Mouse (Mus musculus) lung, adult 10 weeks (tissue): ENCODE data around the gene St6galnac1. TPM values are rescaled to one million over a fixed set of nuclear protein-coding genes. Genes with fewer than 3 reads are reported as not detected.

Experiments
- polyA plus RNA-seq: library from polyadenylated mRNA; stranded (reverse); fragments of 350-450 nt; fragmentation: Illumina TruSeq; extraction: RNeasy Lipid Tissue Mini Kit (QIAGEN cat#74804); gene quantifications from one replicate; pipeline ENCODE4 v1.2.3, GENCODE M21; 2014; ENCODE audit warnings: low read depth, low replicate concordance; ENCODE audit not compliant: insufficient read depth

Gene St6galnac1
- not detected for polyA plus RNA-seq

DNA sequence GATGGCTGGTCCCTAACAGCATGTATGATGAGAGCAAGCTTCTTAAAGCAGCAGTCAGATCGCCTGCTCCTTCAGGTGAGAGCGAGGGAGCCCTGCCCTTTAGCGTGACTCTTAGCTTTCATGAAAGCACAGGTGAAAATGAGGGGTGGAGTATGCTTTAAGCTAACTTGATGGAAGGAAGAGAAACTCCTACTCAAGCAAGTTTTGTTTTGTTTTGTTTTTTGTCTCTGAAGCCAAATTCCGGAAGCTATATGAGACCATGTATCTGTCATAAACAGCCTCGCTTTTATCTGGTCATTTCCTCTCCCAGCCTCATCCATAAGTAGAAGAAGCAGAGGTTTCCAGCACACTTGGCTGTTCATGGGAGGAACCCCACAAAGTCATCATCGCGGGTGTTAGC is at the start of gene St6galnac1:
St6galnac1 (minus strand) TSS at position 101 of the 400 bp plus-strand sequence.

Other genes with a start within 250 kb of the St6galnac1 start
- gene Sphk1, start 244.6 kb downstream of the St6galnac1 start, polyA plus RNA-seq: 23.0 TPM
- 7.1 TPM for gene Ube2o, start 194.1 kb downstream of the St6galnac1 start, polyA plus RNA-seq
- not detected for gene Aanat, start 189.1 kb downstream of the St6galnac1 start, polyA plus RNA-seq
- 13.5 TPM for gene Rhbdf2, start 148.5 kb downstream of the St6galnac1 start, polyA plus RNA-seq
- 6.3 TPM for gene Prcd, start 122.0 kb downstream of the St6galnac1 start, polyA plus RNA-seq
- gene Cygb, start 121.2 kb downstream of the St6galnac1 start, polyA plus RNA-seq: 26.4 TPM
- 42.7 TPM for gene Mxra7, start 52.5 kb upstream of the St6galnac1 start, polyA plus RNA-seq
- 48.6 TPM for gene Mettl23, start 67.8 kb upstream of the St6galnac1 start, polyA plus RNA-seq
- 34.6 TPM for gene Jmjd6, start 67.9 kb upstream of the St6galnac1 start, polyA plus RNA-seq
- 12.1 TPM for gene Mfsd11, start 76.9 kb upstream of the St6galnac1 start, polyA plus RNA-seq
- gene Srsf2, start 77.6 kb upstream of the St6galnac1 start, polyA plus RNA-seq: 182 TPM
- not detected for gene Mgat5b, start 143.4 kb upstream of the St6galnac1 start, polyA plus RNA-seq